Mouse (Mus musculus) left cerebral cortex, postnatal 4 days (tissue): ENCODE results near the gene Fam69b. TPM values are rescaled to one million over a fixed set of nuclear protein-coding genes. Genes with fewer than 3 reads are reported as not detected.

Experiments used
- DNase-seq: peaks from one replicate; pipeline ENCODE4 v3.0.0-alpha.2; 2022
- intact Hi-C: fragments of 180-260 bp; cut with DNase I; formaldehyde crosslinking; loops from one replicate; pipeline ENCODE4 v1.15.1; 2025
- total RNA-seq, 2 experiments: library from RNA; stranded (reverse); gene quantifications; 2 replicates each; pipeline ENCODE4 v1.2.3; 2021

Fam69b gene
- total RNA-seq, 2 experiments from 2014 or later = 81.8 to 85.1 TPM

DNA sequence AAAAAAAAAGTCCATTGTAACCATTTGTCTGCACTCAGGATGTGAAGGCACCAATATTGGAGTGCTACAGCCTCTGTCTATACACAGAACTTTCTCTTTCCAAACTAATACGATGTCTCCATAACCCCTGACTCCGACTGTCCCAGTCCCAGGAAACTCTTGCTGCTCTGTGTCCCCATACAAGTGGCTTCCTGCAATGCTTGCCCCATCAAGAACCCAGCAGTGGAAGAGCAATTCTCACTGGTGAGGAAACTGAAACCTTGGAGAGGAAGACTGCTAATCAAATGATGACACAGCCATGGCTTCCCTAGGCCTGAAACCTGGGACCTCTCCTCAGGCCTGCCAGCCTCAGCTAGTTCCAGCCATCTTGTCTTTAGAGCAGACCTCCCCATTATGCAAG, 30.4 kb upstream of the Fam69b start:
- intact Hi-C loops = no loop called here
- no peak for DNase-seq

DNA sequence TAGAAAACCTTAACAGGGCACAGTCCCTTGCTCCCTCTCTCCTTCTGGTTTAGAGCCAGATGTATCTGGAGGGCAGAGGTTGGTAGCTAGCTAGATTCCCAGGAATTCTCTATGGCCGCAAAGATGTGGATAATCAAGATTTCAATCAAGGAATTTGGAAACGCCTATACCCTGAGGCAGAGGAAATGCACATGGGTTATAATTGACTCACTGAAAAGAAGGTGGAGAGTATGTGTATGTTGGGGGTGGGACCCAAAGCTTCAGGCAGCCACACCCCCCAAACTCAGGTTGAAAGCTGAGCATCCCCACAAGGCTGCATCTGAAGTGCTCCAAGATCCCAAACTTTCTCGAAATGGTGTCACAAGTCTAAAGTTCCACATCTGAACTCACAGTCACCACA, 29.8 kb upstream of the Fam69b start:
- DNase-seq = no peak
- intact Hi-C loops = no loop called here

DNA sequence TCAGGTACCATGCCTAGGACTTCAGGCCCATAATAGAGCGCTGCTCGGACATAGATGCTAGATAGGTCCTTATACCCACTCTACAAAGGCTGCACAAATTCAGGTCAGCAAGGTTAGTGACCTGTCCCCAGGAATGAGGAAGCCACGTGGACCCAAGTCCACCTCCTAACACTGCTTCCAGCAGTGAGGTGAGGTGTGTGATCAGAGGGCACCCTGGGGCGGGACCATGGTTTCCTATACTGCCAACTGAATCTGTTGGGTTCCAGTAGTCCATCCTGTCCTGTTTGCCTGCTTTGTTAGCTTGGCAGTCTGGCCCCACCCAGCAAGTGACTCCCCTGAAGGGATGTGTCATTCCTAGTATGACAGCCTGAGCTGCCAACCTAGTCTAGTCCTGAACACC, 28.3 kb upstream of the Fam69b start:
- DNase-seq = no peak
- intact Hi-C loops = no loop called here

DNA sequence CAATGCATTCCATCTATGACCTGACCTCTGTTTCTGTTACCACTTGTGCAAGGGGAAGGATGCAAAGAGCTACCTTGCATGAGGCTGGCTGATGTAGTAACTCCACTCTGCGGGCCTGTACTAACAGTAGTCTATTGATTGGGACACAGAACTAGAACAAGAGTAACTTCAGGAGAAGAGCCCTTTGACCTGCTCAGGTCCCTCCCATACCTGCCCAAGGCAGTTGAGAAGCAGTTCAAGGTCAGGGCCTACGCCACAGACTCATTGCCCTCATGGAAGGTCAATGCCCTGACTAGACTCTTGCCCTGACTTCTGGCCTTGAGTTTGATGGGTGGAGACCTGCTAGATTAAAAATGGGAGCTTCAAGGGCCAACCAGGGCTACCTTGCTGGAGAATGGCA, 27.6 kb upstream of the Fam69b start:
- DNase-seq = no peak
- intact Hi-C loops = no loop called here

DNA sequence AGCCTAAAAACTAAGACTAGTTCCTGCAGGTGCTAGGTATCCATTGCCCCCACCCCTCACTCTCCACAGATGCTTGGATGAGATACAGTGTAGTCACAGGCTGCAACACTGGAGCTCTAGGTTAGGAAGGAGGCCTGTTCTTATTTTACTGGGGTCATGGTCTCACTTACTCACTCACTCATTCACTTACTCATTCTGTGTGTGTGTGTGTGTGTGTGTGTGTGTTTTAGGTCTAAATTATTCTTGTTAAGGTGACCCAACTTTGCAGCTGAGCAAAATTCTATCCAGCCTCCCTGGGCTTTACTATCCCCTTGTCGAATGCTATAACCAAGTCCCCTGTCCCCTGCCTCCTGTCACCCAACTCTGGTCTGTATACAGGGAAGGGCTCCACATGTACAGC, 26.7 kb upstream of the Fam69b start:
- intact Hi-C loops = no loop called here
- no peak for DNase-seq

DNA sequence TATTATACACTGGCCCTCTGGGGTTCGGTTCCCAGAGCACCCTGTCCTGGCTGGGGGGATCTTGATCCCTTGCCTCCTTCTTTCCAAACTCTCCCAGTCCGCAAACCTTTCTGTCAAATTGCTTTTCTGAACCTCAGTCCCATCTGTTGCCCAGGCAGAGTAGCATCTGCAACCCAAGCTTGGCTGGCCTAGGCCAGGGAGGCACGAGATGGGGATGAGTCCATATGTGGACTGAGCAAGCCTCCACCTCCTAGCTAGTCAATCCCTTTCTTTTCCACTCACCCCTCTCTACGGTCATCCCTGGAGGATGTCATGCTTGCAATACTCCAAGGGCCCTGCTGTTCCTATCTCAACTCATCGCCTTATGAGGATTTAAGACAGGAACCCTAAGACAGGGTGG, 25.6 kb upstream of the Fam69b start:
- DNase-seq = no peak
- intact Hi-C loops = no loop called here

DNA sequence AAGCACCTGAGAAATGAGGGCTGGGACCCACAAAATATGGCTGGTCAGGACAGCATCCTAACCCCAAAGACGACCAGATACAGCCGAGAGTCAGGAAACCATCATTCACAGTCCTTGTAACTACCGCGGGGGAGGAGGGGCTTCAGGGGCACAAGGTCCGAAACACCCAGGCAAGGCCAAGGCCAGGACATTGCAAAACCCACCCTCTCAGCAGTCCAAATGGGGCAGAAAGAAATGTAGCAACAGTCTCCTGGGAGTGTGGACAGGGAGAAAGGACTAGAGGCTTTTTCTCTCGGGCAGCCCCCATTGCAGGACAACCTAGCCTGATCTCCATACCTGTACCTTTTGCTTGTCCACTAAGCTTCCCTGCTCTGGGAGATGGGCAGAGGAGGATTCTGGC, 25.1 kb upstream of the Fam69b start:
- intact Hi-C loops = no loop called here
- no peak for DNase-seq

DNA sequence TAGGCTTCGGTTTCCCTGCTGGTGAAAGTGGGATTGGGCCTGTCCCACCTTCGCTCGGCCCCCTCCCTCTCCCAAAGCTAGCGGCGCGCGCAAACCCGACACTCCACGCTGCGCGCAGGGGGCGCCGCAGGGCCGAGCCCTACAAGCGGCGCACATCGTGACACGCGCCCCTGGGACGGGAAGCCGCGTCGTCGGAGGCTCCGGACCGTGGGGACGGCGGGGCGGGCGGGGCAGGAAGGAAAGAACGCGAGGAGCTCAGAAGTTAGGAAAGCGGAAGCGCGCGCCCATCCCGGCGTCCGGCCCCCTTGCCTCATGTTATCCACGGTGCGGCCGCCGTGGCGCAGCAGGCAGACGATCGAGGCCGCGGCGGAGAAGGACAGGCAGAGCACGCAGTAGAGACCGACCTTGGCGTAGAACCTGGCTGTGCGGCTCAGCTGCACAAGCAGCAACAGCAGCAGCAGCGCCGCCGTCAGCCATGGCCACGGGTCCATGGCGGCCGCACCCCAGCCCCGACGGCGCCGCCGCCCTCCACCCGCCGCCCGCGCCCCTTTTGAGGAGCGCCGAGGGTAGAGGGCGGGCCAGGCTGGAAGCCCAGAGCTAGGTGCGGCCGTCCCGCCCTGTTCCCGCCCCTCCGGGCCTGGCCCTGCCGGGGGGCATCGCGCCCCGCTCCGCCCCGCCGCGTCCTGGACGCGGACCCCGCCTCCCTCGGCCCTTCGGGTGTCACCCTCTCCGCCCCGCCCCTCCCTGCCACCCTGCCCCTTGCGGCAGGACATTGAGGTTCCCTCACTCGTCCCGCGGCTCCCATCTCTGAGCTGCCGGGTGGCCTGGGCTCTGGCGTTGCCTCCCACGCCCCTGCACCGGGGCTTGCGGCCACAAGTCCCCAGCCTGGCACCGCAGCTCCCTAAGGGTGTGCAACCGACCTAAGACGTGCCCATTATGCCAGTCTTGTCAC, 24.3 kb upstream of the Fam69b start, which contains the start of gene Agpat2:
Gene Agpat2, minus strand, starts transcription at position 698 of the 952 bp plus-strand sequence.
- peak; percentile 58 for DNase-seq
- intact Hi-C loops = no loop called here

DNA sequence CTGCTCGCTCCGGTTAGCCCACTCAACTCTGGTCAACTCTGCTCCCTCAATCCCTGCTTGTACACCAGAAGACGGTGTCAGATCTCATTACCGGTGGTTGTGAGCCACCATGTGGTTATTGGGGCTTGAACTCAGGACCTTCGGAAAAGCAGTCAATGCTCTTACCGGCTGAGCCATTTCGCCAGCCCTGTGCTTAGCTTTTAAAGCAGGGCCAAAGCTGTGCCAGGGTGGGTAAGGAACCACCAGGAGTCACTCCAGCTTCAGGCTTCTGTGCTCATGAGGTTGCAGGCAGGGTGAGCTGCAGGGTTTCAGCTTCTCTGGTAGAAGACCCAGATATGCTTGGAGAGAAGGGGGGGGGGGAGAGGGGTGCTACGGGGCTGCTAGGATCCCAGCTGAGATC, 22.9 kb upstream of the Fam69b start:
- DNase-seq = no peak
- intact Hi-C loops = no loop called here

DNA sequence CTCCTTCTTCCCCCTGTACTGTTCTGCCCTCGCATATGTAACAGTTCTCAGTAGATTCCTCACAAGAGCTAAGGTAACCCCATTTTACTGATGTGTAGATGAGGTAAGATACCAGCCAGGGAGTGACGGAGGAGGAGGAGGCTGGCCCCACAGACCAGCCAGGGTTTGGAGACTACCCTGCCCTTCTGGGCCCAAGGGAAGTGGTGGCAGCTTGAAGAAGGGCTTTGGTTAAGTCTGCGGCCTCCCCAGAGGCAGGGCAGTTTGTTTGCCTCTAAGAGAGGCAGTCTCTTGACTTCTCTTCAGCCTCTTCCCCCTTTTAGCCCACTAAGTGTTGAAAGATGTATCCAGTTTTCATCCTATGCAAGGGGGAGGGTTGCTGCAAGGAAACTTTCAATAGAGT, 21.7 kb upstream of the Fam69b start:
- DNase-seq = no peak
- intact Hi-C loops = no loop called here

DNA sequence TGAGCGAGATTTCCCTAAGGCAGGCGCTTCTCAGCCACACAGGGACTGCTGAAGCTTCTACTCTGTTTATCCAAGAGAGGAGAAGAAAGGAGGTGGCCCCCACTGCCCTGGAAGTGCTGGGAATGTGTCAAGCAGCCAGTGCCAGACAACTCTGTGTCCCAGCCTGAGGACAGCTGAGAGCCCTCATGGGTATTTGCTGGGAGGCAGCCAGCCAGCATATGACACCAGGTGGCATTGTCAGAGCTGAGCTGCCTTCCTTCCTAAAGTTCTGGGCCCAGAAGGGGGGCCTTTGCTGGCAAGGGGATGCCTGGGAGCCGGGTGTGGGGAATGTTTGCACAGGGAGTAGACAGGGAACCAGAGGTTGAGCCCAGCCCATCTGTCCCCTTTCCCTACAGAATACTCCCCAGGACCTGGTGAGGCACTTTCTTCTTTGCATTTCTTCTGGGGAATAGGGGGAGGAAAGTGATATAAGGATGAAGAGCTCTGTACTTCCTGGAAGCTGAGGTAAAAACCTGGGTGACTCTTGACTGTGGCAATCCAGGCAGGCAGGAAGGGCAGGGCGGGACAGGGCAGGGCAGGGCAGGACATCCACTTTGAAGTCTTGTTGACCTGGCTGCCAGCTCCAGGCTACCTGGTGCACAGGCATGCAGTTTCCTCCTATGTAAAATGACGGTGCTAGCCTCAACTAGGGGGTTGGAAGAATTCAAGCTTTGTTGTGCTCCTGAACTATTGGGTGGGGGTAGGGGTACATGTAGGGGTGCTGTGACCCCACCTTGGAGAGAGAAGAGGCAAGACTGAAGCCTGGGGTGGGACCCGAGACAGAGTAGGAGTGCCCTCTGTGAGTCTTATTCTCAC, 21.0 kb upstream of the Fam69b start:
- intact Hi-C loops = no loop called here

DNA sequence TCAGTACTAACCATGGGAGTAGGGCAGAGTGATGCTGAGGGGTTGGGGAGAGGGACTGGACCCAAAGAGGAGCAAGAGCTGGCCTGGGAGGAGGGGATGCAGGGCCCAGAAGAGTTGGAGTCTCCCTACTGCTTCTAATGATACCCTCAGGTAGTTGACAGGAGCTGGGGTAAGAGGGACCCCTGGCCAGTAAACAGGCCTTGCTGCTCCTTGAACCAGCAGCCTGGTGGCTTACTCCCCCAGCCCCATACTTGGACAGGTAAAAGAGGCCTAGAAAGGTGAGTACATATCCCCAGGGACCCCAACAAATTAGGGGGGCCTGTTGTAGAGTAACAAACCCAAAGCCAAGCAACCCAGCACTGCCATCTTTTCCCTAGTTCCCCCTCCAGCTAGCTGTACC, 19.5 kb upstream of the Fam69b start:
- intact Hi-C loops = no loop called here
- DNase-seq = no peak

More for the DNA sequence above, 21.0 kb upstream of the Fam69b start:
- DNase-seq = peak; percentile 34

DNA sequence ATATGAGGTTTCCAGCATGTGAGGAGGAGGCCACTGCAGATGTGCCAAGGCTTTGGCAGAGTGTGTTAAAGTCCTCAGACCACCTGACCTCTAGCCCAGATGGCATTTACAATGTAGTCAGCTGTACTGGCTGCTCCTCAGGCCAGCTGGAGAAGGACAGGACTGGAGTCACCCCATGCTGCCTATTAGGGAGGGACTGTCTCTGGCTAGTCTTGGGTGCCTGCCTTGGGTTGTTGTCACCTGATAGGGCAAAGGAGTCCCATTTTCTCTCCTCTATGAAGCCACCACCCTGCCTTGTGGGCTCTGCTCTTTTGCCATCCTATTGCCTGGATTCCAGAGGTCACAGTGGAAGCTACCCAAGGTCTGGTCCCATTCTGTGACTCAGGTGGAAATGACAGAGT, 19.0 kb upstream of the Fam69b start:
- intact Hi-C loops = no loop called here
- DNase-seq = no peak

DNA sequence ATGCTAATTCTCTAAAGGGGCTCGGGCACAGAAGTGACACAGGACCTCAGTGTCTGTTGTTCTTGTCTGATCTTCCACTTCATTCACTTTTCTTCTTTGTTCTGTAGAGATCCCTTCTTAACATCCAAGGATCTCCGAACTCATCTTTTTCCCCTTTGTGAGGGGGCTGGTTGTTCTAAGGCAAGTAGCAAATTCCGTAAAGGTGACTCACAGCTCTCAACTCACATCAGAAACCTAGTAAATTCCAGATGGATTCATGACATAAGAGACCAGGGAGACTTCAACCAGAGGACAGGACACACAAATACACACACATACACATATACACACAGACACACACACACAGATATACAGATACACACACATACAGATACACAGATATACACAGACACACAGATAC, 17.7 kb upstream of the Fam69b start:
- intact Hi-C loops = no loop called here
- DNase-seq = no peak

DNA sequence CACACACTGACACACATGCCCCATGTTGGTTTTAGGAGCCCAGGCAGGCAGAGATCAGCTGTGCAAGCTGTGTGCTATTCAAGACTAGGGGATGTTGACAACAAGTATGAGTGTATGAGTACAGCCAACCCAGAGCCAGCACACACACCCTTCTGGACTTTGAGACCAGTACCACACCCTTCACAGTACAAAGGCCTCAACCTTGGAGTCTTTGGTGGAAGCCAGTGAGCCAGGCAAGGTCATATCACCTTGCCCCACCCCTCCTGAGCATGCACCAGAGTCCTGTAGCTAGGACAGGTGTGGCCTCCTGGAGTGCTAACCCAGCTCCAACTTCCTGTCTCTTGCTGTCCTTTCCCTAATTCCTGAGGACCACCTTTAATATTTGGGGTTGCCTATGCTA, 17.2 kb upstream of the Fam69b start:
- intact Hi-C loops = no loop called here
- DNase-seq = no peak

DNA sequence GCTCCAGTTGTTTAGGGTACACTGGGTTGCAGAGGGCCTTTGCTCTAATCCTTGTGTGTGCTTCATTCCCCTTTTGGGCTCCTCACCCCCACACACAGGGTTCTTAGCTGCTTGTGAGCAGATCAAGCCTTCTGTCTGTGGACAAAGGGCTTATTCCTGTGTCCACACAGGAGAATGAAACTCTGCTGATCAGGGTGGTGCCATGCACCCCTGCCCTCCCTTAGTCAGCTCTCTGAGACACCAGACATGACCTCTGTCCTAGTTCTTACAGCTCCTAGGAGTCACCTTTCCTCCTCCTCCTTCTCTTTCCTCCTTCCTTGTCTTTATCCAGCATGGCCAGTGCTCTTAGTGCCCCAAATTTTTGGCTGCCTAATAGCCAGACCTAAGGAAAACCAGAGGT, 16.4 kb upstream of the Fam69b start:
- no peak for DNase-seq
- intact Hi-C loops = no loop called here

DNA sequence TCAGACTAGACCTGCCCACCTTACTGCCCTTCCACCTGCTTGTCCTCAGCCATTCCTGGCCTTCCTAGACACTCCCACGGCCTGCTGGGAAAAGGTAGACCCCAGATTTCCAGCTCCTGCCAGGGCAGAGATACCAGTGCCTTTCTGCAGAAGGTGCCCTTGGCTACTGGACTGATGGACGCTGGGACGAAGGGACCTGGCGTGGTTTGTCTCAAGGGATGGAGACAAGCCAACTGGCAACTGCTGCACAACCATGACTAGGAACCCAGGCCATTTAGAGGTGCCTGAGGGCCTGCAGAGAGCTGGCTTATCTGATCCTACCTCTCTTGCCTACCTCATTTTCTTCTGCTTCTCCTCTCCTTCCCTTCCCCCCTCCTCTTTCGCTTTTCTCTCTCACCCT, 13.4 kb upstream of the Fam69b start:
- intact Hi-C loops = no loop called here
- no peak for DNase-seq

DNA sequence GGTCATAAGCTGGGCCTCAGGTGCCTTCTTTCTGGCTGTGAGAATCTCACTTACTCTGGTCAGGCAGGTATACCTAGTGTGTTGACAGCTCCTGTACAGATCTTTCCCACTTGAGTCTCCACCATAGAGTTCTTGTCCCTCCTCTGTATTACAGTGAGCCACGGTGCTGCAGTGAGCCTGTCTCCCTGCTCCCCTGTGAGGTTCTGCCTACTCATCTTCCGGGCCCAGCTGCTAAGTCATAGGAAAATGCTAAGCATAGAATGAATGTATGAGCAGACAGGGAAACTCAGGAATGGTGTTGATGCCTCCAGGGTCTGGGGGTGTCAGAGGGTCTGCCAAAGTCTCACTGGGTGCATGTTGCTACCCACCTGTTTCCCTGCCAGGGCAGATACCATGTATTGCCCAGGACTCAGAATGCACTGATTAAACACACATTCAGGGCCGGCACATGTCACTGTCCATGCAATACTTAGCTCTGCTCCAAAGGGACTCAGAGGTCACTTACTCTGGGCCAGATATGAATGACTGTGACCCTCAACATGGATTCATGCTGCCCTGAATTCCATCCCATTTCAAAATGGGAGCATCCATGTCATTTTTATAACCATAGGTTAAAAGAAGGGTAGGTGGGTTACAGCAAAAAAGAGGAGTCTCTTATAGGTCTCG, 12.7 kb upstream of the Fam69b start:
- intact Hi-C loops = no loop called here

DNA sequence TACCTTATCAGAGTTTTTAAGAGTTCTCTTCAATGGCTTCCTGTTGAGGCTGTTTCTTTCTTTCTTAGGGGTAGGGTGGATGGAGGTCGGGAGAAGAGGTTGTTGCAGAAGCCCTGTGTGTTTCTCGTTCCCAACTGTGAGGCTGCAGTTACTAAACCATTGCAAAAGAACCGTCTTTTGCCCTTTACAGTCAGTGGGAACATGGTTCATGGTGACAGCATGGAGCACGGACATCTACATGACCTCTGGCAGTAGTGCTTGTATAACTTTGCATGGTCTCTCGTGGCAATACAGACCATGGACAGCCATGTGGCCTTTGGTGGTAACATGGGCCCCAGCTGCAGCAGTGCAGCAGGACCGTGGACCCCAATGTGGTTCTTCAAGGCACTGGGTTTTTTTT, 10.9 kb upstream of the Fam69b start:
- intact Hi-C loops = no loop called here

More for the DNA sequence above, 12.7 kb upstream of the Fam69b start:
- DNase-seq = no peak

DNA sequence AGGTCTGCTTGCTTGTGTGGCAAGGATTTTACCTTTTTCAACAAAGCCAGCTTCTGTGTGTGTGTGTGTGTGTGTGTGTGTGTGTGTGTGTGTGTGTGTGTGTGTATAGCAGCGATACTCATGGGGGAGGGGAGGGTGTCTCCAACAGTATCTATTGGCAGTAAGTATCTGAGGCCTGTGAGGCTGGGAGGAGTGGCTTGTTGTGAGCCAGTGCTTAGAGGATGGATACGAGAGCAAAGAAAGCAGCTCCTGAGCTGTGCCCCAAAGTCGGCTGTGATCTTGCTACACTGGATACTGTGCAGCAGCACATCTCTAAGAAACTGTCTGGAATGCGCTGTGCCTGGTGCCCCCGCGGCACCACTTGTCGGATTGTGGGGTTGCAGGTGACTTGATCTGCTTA, 10.3 kb upstream of the Fam69b start:
- no peak for DNase-seq
- intact Hi-C loops = no loop called here

More for the DNA sequence above, 10.9 kb upstream of the Fam69b start:
- no peak for DNase-seq

DNA sequence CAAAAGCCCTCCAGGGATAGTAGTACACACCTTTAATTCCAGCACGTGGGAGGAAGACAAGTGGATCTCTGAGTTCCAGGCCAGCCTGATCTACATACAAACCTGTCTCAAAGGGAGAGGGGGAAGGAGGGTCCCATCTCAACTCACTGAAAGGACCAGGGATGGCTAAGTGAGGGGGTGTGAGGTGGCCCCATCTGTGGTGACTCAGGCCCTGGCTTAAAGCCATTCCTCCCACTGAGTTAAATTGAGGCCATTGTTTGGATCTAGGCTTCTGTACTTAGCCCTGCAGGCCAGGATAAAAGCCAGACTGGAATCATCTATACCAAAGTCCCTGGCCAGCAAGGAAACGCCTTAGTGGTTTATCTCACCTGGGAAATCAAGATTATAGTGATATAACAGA, 7.0 kb upstream of the Fam69b start:
- DNase-seq = no peak
- intact Hi-C loops = no loop called here
